Mouse (Mus musculus) midbrain, embryonic 12.5 days (tissue): ENCODE data around the gene Gm27021. TPM values are rescaled to one million over a fixed set of nuclear protein-coding genes. Genes with fewer than 3 reads are reported as not detected.
A peak's percentile ranks its signal among the peaks of the same experiment; 100 is the strongest.

ENCODE experiments used
- ATAC-seq: fragments of 200-750 bp; cut with Nextera tagmentation; 2 replicates; pipeline ENCODE4 v1.8.0; 2017; ENCODE audit warnings: low read depth, moderate TSS enrichment, moderate library complexity; ENCODE audit not compliant: low FRiP score
- H3K27ac ChIP-seq: fragments of 300-500 bp; sonication (generic); replicated peaks from 2 replicates; pipeline ENCODE4 v1.5.1; 2016; ENCODE audit warnings: mild to moderate bottlenecking
- H3K27me3 ChIP-seq: fragments of 300-500 bp; sonication (generic); 2 replicates; pipeline ENCODE4 v1.6.1; 2016; ENCODE audit warnings: mild to moderate bottlenecking
- H3K36me3 ChIP-seq: fragments of 300-500 bp; sonication (generic); 2 replicates; pipeline ENCODE4 v1.6.1; 2016
- H3K4me1 ChIP-seq: fragments of 300-500 bp; sonication (generic); 2 replicates; pipeline ENCODE4 v1.6.1; 2016
- H3K4me2 ChIP-seq: fragments of 300-500 bp; sonication (generic); replicated peaks from 2 replicates; pipeline ENCODE4 v1.6.1; 2016; ENCODE audit warnings: mild to moderate bottlenecking, moderate library complexity
- H3K4me3 ChIP-seq: fragments of 300-500 bp; sonication (generic); 2 replicates; pipeline ENCODE4 v1.5.1; 2016; ENCODE audit warnings: mild to moderate bottlenecking
- H3K9ac ChIP-seq: fragments of 300-500 bp; sonication (generic); replicated peaks from 2 replicates; pipeline ENCODE4 v1.6.1; 2016; ENCODE audit warnings: mild to moderate bottlenecking, moderate library complexity
- H3K9me3 ChIP-seq: fragments of 300-500 bp; sonication (generic); 2 replicates; pipeline ENCODE4 v1.6.1; 2016; ENCODE audit warnings: mild to moderate bottlenecking
- WGBS: fragments of 180-500 bp; shearing (Covaris S2); methylation state at CpG from one replicate; pipeline ENCODE4 v1.1.7; 2016; 5-methylcytosine and 5-hydroxymethylcytosine counted together
- polyA plus RNA-seq: library from polyadenylated mRNA; unstranded; fragments of >200 nt; fragmentation: Nextera tagmentation; extraction: Ambion mirVana; gene quantifications from 2 replicates; pipeline ENCODE4 v1.2.1, GENCODE M21; 2016

Gm27021 gene
- polyA plus RNA-seq, result 2.1 and 3.0 TPM in 2 replicates

GRCm38 (mm10) chr8:120667561-120668373, at the start of gene Gm27021, which contains the start of gene Cox4i1:
Gm27021 (minus strand) TSS chr8:120668079.
Cox4i1 (plus strand) TSS chr8:120668222.
- Histone ChIP-seq H3K27me3 (no peaks in the 10 kb centered on the region), H3K4me1 (peaks cover 42% of the 10 kb centered on the region), H3K9me3 (no peaks in the 10 kb centered on the region), H3K9ac (peak within 1 kb of the TSS; percentile 97), H3K36me3 (peaks cover 38% of the 10 kb centered on the region), H3K4me3 (peak within 1 kb of the TSS; percentile 90), H3K4me2 (peak within 1 kb of the TSS; percentile 93), H3K27ac (peak within 1 kb of the TSS; percentile 86)
- under 1% methylated on average over 77 of the region's 105 CpGs for WGBS
- ATAC-seq, result peak; percentile 92

GRCm38 (mm10) chr8:120715996-120716680, 48.3 kb upstream of the Gm27021 start:
- no peak overlapping the region for H3K4me2 ChIP-seq
- no peak overlapping the region for H3K27ac ChIP-seq
- ATAC-seq, result no peak
- no peaks in the 10 kb centered on the region for H3K36me3 ChIP-seq
- H3K9ac ChIP-seq, result no peak overlapping the region
- 80% methylated on average over 15 of the region's 15 CpGs for WGBS
- H3K9me3 ChIP-seq, result no peaks in the 10 kb centered on the region
- no peak overlapping the region for H3K4me3 ChIP-seq
- H3K27me3 ChIP-seq, result no peaks in the 10 kb centered on the region
- no peaks in the 10 kb centered on the region for H3K4me1 ChIP-seq

GRCm38 (mm10) chr8:120715200-120715599, 47.3 kb upstream of the Gm27021 start:
- Histone ChIP-seq H3K4me1 (no peaks in the 10 kb centered on the region), H3K9me3 (no peaks in the 10 kb centered on the region), H3K36me3 (no peaks in the 10 kb centered on the region), H3K4me3 (no peak overlapping the region), H3K27ac (no peak overlapping the region), H3K9ac (no peak overlapping the region), H3K4me2 (no peak overlapping the region), H3K27me3 (no peaks in the 10 kb centered on the region)
- 85% methylated on average over 6 of the region's 6 CpGs for WGBS
- no peak for ATAC-seq

- Histone ChIP-seq H3K4me3 (no peak overlapping the region), H3K4me2 (no peak overlapping the region), H3K4me1 (no peaks in the 10 kb centered on the region), H3K27me3 (0 out of 2 replicates have a peak, but pooled peaks cover under 1% of the 10 kb centered on the region), H3K36me3 (no peaks in the 10 kb centered on the region), H3K9ac (no peak overlapping the region), H3K27ac (no peak overlapping the region), H3K9me3 (no peaks in the 10 kb centered on the region)
- WGBS, result 91% methylated on average over 10 of the region's 10 CpGs
- no peak for ATAC-seq
These were observed 41.3 kb upstream of the Gm27021 start for GRCm38 (mm10) chr8:120709176-120709575.

GRCm38 (mm10) chr8:120706193-120706592, 38.3 kb upstream of the Gm27021 start:
- H3K27ac ChIP-seq, result no peak overlapping the region
- H3K27me3 ChIP-seq, result peaks cover 3% of the 10 kb centered on the region; the same call in 1 of the 2 replicates
- no peak for ATAC-seq
- no peaks in the 10 kb centered on the region for H3K9me3 ChIP-seq
- no peaks in the 10 kb centered on the region for H3K4me1 ChIP-seq
- H3K36me3 ChIP-seq, result no peaks in the 10 kb centered on the region
- no peak overlapping the region for H3K4me2 ChIP-seq
- 81% methylated on average over 3 of the region's 3 CpGs for WGBS
- no peak overlapping the region for H3K4me3 ChIP-seq
- H3K9ac ChIP-seq, result no peak overlapping the region

- H3K4me1 ChIP-seq, result no peaks in the 10 kb centered on the region
- H3K4me3 ChIP-seq, result no peak overlapping the region
- ATAC-seq, result no peak
- H3K27ac ChIP-seq, result no peak overlapping the region
- no peaks in the 10 kb centered on the region for H3K9me3 ChIP-seq
- no peak overlapping the region for H3K4me2 ChIP-seq
- H3K27me3 ChIP-seq, result peaks cover 3% of the 10 kb centered on the region; the same call in 1 of the 2 replicates
- H3K36me3 ChIP-seq, result no peaks in the 10 kb centered on the region
- no peak overlapping the region for H3K9ac ChIP-seq
- 86% methylated on average over 15 of the region's 15 CpGs for WGBS
These were observed 37.3 kb upstream of the Gm27021 start for GRCm38 (mm10) chr8:120705163-120705562.

GRCm38 (mm10) chr8:120704203-120704602, 36.3 kb upstream of the Gm27021 start:
- ATAC-seq, result no peak
- Histone ChIP-seq H3K4me2 (no peak overlapping the region), H3K9me3 (no peaks in the 10 kb centered on the region), H3K4me3 (no peak overlapping the region), H3K4me1 (no peaks in the 10 kb centered on the region), H3K27ac (no peak overlapping the region), H3K36me3 (no peaks in the 10 kb centered on the region), H3K27me3 (peaks cover 7% of the 10 kb centered on the region; the same call in 1 of the 2 replicates), H3K9ac (no peak overlapping the region)
- 84% methylated on average over 9 of the region's 9 CpGs for WGBS

GRCm38 (mm10) chr8:120701758-120702465, 34.0 kb upstream of the Gm27021 start:
- 73% methylated on average over 19 of the region's 19 CpGs for WGBS
- Histone ChIP-seq H3K27ac (no peak overlapping the region), H3K27me3 (peaks cover 7% of the 10 kb centered on the region; the same call in 1 of the 2 replicates)

GRCm38 (mm10) chr8:120700053-120700452, 32.2 kb upstream of the Gm27021 start:
- Histone ChIP-seq H3K4me3 (no peak overlapping the region), H3K9me3 (no peaks in the 10 kb centered on the region), H3K36me3 (no peaks in the 10 kb centered on the region), H3K4me1 (no peaks in the 10 kb centered on the region), H3K9ac (no peak overlapping the region), H3K27ac (no peak overlapping the region), H3K4me2 (no peak overlapping the region), H3K27me3 (peaks cover 7% of the 10 kb centered on the region; the same call in 1 of the 2 replicates)
- 81% methylated on average over 4 of the region's 4 CpGs for WGBS
- ATAC-seq, result no peak

More at GRCm38 (mm10) chr8:120701758-120702465, 34.0 kb upstream of the Gm27021 start:
- no peak overlapping the region for H3K4me2 ChIP-seq
- H3K4me1 ChIP-seq, result no peaks in the 10 kb centered on the region
- no peak overlapping the region for H3K9ac ChIP-seq
- no peak for ATAC-seq
- H3K9me3 ChIP-seq, result no peaks in the 10 kb centered on the region
- no peak overlapping the region for H3K4me3 ChIP-seq
- H3K36me3 ChIP-seq, result no peaks in the 10 kb centered on the region

- H3K27ac ChIP-seq, result no peak overlapping the region
- no peaks in the 10 kb centered on the region for H3K4me1 ChIP-seq
- H3K27me3 ChIP-seq, result peaks cover 7% of the 10 kb centered on the region; the same call in 1 of the 2 replicates
- WGBS, result 74% methylated on average over 2 of the region's 2 CpGs
- H3K4me2 ChIP-seq, result no peak overlapping the region
- no peaks in the 10 kb centered on the region for H3K36me3 ChIP-seq
- no peaks in the 10 kb centered on the region for H3K9me3 ChIP-seq
- ATAC-seq, result no peak
- no peak overlapping the region for H3K4me3 ChIP-seq
- H3K9ac ChIP-seq, result no peak overlapping the region
These were observed 31.7 kb upstream of the Gm27021 start for GRCm38 (mm10) chr8:120699565-120699964.

GRCm38 (mm10) chr8:120699079-120699478, 31.2 kb upstream of the Gm27021 start:
- no peak overlapping the region for H3K4me2 ChIP-seq
- no peaks in the 10 kb centered on the region for H3K4me1 ChIP-seq
- no peaks in the 10 kb centered on the region for H3K36me3 ChIP-seq
- H3K27ac ChIP-seq, result no peak overlapping the region
- H3K4me3 ChIP-seq, result no peak overlapping the region
- H3K9ac ChIP-seq, result no peak overlapping the region
- 82% methylated on average over 6 of the region's 6 CpGs for WGBS
- ATAC-seq, result no peak
- H3K9me3 ChIP-seq, result no peaks in the 10 kb centered on the region
- peaks cover 5% of the 10 kb centered on the region; the same call in 1 of the 2 replicates for H3K27me3 ChIP-seq
